Mouse (Mus musculus): Measurements from ENCODE around the gene Wdr74.

DNA sequence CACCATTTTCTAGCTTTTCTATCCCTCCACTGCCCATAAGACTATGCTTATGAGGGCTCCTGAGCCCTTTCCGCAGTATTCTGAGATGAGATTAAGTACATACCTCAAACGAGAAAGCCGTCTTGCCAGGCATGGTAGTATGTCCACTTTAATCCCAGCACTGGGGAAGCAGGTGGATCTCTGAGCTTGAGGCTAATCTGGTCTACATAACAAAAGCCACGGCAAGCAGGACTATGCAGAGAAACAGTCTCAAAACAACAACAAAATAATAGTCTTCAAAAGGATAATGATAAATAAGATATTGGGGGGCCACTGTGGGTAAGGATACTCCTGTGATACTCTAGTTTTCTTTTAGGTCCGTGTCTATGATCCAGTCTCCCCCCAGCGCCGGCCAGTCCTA, 3.3 kb downstream of the Wdr74 start:
- TF ChIP-seq CTCF (IDR thresholded peaks at IDR 0.05; ENCODE audit: low read depth): no peak
- no peak for TF ChIP-seq EP300 (IDR thresholded peaks at IDR 0.05; ENCODE audit: low read depth)

All from liver, postnatal 0 days (tissue).